Mouse (Mus musculus) lung, postnatal 4 days (tissue): ENCODE results near the gene Asb10.
"Not testable (repeated sequence)": the region's sequence is repeated elsewhere in the genome, so short reads cannot be mapped to it uniquely, and the experiment has no call there.

Experiments
- DNase-seq, 2 experiments: peaks; one replicate each; pipeline ENCODE4 v3.0.0; 2021

The Asb10 gene

GRCm38 (mm10) chr5:24540387-24541143 lies at the start of gene Asb10:
Gene Asb10, minus strand, starts transcription at chr5:24540978.
- DNase-seq = peak; percentile 60 to 67

GRCm38 (mm10) chr5:24589511-24590500 lies 49.0 kb upstream of the Asb10 start:
- DNase-seq = no peak

- no peak for DNase-seq
Measured at GRCm38 (mm10) chr5:24587200-24587577, 46.4 kb upstream of the Asb10 start.

DNA sequence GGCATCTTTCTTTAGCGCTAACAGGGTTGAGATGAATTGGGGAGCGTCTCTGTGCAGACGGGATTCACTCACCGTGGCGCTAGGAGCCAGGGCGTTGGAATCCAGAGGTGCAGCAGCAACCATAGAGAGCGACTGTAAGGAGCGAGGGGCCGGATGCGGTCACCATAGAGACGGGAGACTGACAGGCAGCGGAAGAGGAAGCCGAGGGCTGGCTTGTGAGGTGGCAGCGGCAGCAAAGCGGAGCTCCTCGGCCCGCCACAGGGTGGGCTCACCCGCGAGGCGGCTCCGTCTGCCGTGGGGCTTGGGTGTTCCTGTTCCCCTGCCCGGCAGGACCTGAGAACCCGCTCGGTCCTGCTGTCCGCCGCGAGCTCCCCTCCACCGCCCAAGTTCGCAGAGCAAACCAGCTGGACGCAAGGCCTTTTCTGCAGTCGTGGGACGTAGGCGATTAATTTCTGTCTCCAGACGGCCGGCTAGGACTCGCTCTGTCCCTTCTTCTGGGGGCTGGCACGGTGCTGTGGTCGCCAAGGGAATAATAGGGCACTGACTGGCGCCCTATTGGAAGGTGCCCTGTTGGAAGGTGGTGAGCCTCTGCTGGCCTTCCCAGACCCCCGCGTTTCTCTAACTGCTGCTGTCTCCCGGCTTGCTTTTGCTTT lies 45.9 kb upstream of the Asb10 start, which contains the start of gene Chpf2:
Gene Chpf2, plus strand, starts transcription at position 195 of the 653 bp plus-strand sequence.
- peak; percentile 87 to 88 for DNase-seq

DNA sequence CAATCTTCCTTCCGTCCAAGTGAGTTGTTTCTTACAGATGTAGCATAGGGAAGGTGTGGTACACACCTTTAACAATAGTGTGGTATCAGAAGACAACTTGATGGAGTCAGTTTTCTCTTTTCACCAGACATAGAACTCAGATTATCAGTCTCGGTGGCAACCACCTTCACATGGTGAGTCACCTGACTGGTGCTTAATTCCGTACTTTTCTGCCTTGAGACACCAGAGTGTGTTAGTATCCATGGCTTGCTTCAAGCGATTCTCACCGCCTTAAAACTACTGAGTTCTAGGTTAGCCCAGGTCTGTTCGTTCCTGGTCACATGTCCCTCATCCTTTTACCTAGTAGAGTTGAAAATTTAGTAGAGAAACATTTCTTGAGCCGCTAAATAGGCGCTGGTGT lies 45.3 kb upstream of the Asb10 start:
- DNase-seq = no peak

- DNase-seq = no peak
Measured at GRCm38 (mm10) chr5:24578109-24578963, 37.6 kb upstream of the Asb10 start.

- peak; percentile 100 for DNase-seq
Measured at GRCm38 (mm10) chr5:24577183-24577929, 36.6 kb upstream of the Asb10 start, which contains the start of gene Abcf2. Gene Abcf2, minus strand, starts transcription at chr5:24577467.

GRCm38 (mm10) chr5:24576801-24577182 lies 36.0 kb upstream of the Asb10 start:
- no peak for DNase-seq

GRCm38 (mm10) chr5:24575948-24576347 lies 35.2 kb upstream of the Asb10 start:
- DNase-seq = no peak

DNA sequence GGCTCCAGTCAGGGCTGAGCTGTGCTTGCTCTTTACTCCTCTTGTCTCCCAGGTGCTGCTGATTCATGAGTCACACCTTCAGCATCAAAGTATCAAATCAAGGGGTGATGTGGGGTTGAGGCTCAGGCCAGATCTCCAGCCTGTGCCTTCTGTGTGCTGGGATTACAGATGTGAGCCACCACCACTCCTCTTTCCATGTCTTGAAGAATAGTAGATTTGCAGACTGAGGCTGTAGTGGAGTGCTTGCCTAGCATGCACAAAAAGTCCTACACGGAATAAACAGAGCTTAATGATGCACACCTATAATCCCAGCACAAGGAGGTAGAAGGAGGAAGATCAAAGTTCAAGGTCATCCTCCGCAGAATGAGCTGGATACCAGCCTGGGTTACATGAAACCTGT lies 15.9 kb upstream of the Asb10 start, which contains the start of gene 4931409K22Rik:
Gene 4931409K22Rik, minus strand, starts transcription at position 101 of the 400 bp plus-strand sequence.
- no peak for DNase-seq

- DNase-seq = not testable (repeated sequence)
Measured at GRCm38 (mm10) chr5:24555335-24555734, 14.6 kb upstream of the Asb10 start.

GRCm38 (mm10) chr5:24553621-24554244 lies 13.0 kb upstream of the Asb10 start:
- DNase-seq = no peak

GRCm38 (mm10) chr5:24551317-24551688 lies 10.5 kb upstream of the Asb10 start:
- DNase-seq = no peak

GRCm38 (mm10) chr5:24550598-24551316 lies 10.0 kb upstream of the Asb10 start:
- peak; percentile 61 to 70 for DNase-seq

- no peak for DNase-seq
Measured at GRCm38 (mm10) chr5:24542643-24543042, 1.9 kb upstream of the Asb10 start.

DNA sequence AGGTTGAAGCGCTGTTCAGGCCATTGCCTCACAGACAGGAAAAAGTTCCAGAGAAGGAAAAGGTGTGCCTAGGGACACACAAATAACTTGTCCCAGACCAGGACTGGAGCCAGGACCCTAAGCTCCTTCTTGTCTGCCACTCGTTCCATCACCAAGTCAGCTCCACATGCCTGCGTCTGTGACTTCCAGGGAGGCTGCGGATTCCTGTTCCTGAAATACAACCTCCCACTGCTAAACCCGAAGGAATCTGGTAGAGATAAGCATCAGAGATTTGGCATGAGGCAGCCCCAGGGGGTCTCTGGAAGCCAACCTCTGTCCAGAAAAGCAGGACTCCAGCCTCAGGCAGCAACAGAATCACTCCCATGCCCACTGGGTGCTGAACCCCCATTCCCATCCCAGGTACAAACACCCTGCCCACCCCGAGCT lies 379 bp upstream of the Asb10 start:
- no peak for DNase-seq

GRCm38 (mm10) chr5:24539571-24540296 lies 1.0 kb downstream of the Asb10 start:
- DNase-seq = no peak

GRCm38 (mm10) chr5:24537618-24538017 lies 3.2 kb downstream of the Asb10 start:
- no peak for DNase-seq

GRCm38 (mm10) chr5:24536511-24536910 lies 4.3 kb downstream of the Asb10 start:
- no peak for DNase-seq
